Mouse (Mus musculus): ENCODE data around the gene Polg2.
A peak's percentile ranks its signal among the peaks of the same experiment; 100 is the strongest.
"Not testable (repeated sequence)": the region's sequence is repeated elsewhere in the genome, so short reads cannot be mapped to it uniquely, and the experiment has no call there.

Polg2 gene

GRCm38 (mm10) chr11:106788775-106789459 is 9.6 kb upstream of the Polg2 start, which contains the start of the genes Ddx5 and Cep95:
Ddx5 (minus strand) TSS chr11:106789185.
Cep95 (plus strand) TSS chr11:106789252.
- DNase-seq (ENCODE audit: low spot score), result peak; percentile 99

- DNase-seq (ENCODE audit: low spot score), result peak; percentile 99
Measured at GRCm38 (mm10) chr11:106788026-106788774, 8.9 kb upstream of the Polg2 start.

GRCm38 (mm10) chr11:106787131-106788025 is 8.0 kb upstream of the Polg2 start:
- peak; percentile 89 for DNase-seq (ENCODE audit: low spot score)

- no peak for DNase-seq (ENCODE audit: low spot score)
Measured at GRCm38 (mm10) chr11:106785043-106785442, 5.7 kb upstream of the Polg2 start.

- no peak for DNase-seq (ENCODE audit: low spot score)
Measured at GRCm38 (mm10) chr11:106784476-106784875, 5.1 kb upstream of the Polg2 start.

GRCm38 (mm10) chr11:106782841-106783764 is 3.8 kb upstream of the Polg2 start:
- no peak for DNase-seq (ENCODE audit: low spot score)

GRCm38 (mm10) chr11:106782271-106782670 is 2.9 kb upstream of the Polg2 start:
- not testable (repeated sequence) for DNase-seq (ENCODE audit: low spot score)

GRCm38 (mm10) chr11:106780590-106781220 is 1.4 kb upstream of the Polg2 start:
- DNase-seq (ENCODE audit: low spot score), result no peak

GRCm38 (mm10) chr11:106780089-106780425 is 720 bp upstream of the Polg2 start:
- no peak for DNase-seq (ENCODE audit: low spot score)

- DNase-seq (ENCODE audit: low spot score), result peak; percentile 50
Measured at GRCm38 (mm10) chr11:106778589-106779387, 549 bp downstream of the Polg2 start.

- DNase-seq (ENCODE audit: low spot score), result no peak
Measured at GRCm38 (mm10) chr11:106778132-106778531, 1.2 kb downstream of the Polg2 start.

GRCm38 (mm10) chr11:106777395-106777794 is 1.9 kb downstream of the Polg2 start:
- DNase-seq (ENCODE audit: low spot score), result no peak

GRCm38 (mm10) chr11:106776960-106777359 is 2.4 kb downstream of the Polg2 start:
- DNase-seq (ENCODE audit: low spot score), result no peak

- DNase-seq (ENCODE audit: low spot score), result no peak
Measured at GRCm38 (mm10) chr11:106773061-106773460, 6.3 kb downstream of the Polg2 start.

- DNase-seq (ENCODE audit: low spot score), result peak; percentile 37
Measured at GRCm38 (mm10) chr11:106770195-106770974, 9.0 kb downstream of the Polg2 start.

GRCm38 (mm10) chr11:106767516-106767915 is 11.8 kb downstream of the Polg2 start:
- DNase-seq (ENCODE audit: low spot score), result no peak

- DNase-seq (ENCODE audit: low spot score), result no peak
Measured at GRCm38 (mm10) chr11:106766611-106767162, 12.7 kb downstream of the Polg2 start.

- no peak for DNase-seq (ENCODE audit: low spot score)
Measured at GRCm38 (mm10) chr11:106762800-106763185, 16.5 kb downstream of the Polg2 start.
